Mouse (Mus musculus) heart, embryonic 16.5 days (tissue): ENCODE results near the gene 2700081O15Rik. TPM values are rescaled to one million over a fixed set of nuclear protein-coding genes. Genes with fewer than 3 reads are reported as not detected.

Source experiments
- ATAC-seq: fragments of 200-750 bp; cut with Nextera tagmentation; replicated peaks from 2 replicates; pipeline ENCODE4 v1.8.0; 2017; ENCODE audit warnings: moderate number of reproducible peaks; ENCODE audit not compliant: insufficient read depth, low FRiP score; ENCODE audit errors: extremely low read depth
- H3K27ac ChIP-seq: fragments of 300-500 bp; sonication (generic); 2 replicates; pipeline ENCODE4 v1.5.1; 2014; ENCODE audit warnings: mild to moderate bottlenecking, low read length, control low read depth, moderate library complexity
- H3K27me3 ChIP-seq: fragments of 300-500 bp; sonication (generic); 2 replicates; pipeline ENCODE4 v1.6.1; 2014; ENCODE audit warnings: low read length, mixed read lengths; ENCODE audit not compliant: control insufficient read depth, insufficient read depth
- H3K36me3 ChIP-seq: fragments of 300-500 bp; sonication (generic); 2 replicates; pipeline ENCODE4 v1.6.1; 2014; ENCODE audit not compliant: control insufficient read depth, insufficient read depth
- H3K4me1 ChIP-seq: fragments of 300-500 bp; sonication (generic); 2 replicates; pipeline ENCODE4 v1.6.1; 2014; ENCODE audit warnings: low read length, mixed read lengths; ENCODE audit not compliant: control insufficient read depth, insufficient read depth
- H3K4me2 ChIP-seq: fragments of 300-500 bp; sonication (generic); 2 replicates; pipeline ENCODE4 v1.6.1; 2014; ENCODE audit warnings: low read depth, mild to moderate bottlenecking, control low read depth, low read length
- H3K4me3 ChIP-seq: fragments of 300-500 bp; sonication (generic); 2 replicates; pipeline ENCODE4 v1.5.1; 2014; ENCODE audit warnings: mild to moderate bottlenecking, control low read depth, low read length
- H3K9ac ChIP-seq: fragments of 300-500 bp; sonication (generic); 2 replicates; pipeline ENCODE4 v1.6.1; 2014; ENCODE audit warnings: low read length, control low read depth
- H3K9me3 ChIP-seq: fragments of 300-500 bp; sonication (generic); replicated peaks from 2 replicates; pipeline ENCODE4 v1.6.1; 2016; ENCODE audit warnings: low read length; ENCODE audit not compliant: control insufficient read depth
- WGBS: fragments of 180-500 bp; shearing (Covaris S2); extraction: QIAGEN DNeasy Blood & Tissue Kit; methylation state at CpG from one replicate; pipeline ENCODE4 v1.1.7; 2014; 5-methylcytosine and 5-hydroxymethylcytosine counted together
- microRNA-seq: library from miRNA; unstranded; fragments of <30 nt; microRNA quantifications from one replicate; pipeline ENCODE4, GENCODE M21; 2017
- polyA plus RNA-seq: library from polyadenylated mRNA; unstranded; fragments of >200 nt; fragmentation: Nextera tagmentation; extraction: Ambion mirVana; gene quantifications from 2 replicates; pipeline ENCODE4 v1.2.1, GENCODE M21; 2015

The 2700081O15Rik gene
- polyA plus RNA-seq, 1 experiment from 2014 or later = 3.1 TPM

DNA sequence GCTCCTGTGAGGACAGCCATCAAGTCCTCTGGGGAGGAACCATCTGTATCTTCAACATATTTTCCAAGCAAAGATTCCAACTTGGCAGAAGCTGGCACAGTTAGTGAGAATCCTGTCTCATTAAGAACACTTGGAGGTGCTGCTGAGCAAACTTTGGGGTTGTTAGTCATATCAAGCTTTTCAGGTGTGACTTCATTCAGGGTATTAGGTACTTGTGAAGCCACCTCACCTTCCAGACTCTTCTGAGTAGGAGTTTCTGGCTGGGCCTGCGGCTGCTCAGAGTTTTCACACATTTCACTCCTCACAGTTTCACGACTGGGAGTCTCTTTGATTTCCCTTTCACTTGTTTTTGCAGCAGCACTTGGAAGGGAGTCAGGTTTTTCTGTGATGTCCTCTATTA lies 39.4 kb downstream of the 2700081O15Rik start:
- Histone ChIP-seq H3K4me3 (no peak overlapping the region), H3K4me1 (no peaks in the 10 kb centered on the region), H3K27ac (no peak overlapping the region), H3K4me2 (no peak overlapping the region), H3K9ac (no peak overlapping the region), H3K27me3 (no peaks in the 10 kb centered on the region), H3K36me3 (peaks cover 7% of the 10 kb centered on the region), H3K9me3 (no peaks in the 10 kb centered on the region)
- 61% methylated on average over 2 of the region's 2 CpGs for WGBS
- ATAC-seq = no peak

DNA sequence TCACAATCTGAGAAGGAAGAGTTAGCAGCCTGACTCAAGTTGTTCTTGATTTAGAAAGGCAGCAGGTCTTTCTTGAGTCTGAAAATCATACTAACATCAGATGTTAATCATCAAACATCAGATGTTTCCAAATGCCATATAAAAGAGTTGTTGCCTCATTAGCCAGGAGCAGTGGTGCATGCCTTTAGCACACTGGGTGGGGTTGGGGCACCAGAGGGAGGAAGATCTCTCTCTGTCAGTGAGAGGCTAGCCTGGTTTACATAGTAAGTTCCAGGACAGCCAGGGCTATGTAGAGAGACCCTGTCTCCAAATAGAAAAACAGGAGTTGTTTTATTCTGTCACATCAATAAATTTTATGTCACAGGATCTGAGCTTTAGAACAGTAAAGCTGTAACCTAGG lies 41.5 kb downstream of the 2700081O15Rik start:
- no peak overlapping the region for H3K4me3 ChIP-seq
- ATAC-seq = no peak
- peaks cover 7% of the 10 kb centered on the region for H3K36me3 ChIP-seq
- no peaks in the 10 kb centered on the region for H3K27me3 ChIP-seq
- no peaks in the 10 kb centered on the region for H3K9me3 ChIP-seq
- no peaks in the 10 kb centered on the region for H3K4me1 ChIP-seq
- H3K4me2 ChIP-seq = no peak overlapping the region
- H3K9ac ChIP-seq = no peak overlapping the region
- no peak overlapping the region for H3K27ac ChIP-seq

DNA sequence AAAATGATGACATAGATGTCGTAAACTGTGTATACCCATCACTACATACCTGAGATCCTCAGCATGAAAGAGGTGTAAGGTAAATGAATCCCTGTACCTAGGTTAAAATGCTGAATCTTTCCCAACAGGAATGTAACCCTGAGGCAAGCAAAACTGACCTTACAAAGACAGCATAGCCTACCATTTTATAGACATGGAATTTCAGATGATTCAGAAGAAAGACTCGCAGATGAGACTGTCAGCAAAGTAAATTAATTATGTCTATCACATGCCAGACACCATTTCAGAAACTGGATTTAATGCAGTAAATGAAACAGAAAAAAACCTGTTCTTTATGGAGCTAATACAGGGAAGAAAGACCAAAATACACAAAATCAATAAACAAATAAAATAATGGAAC lies 41.9 kb downstream of the 2700081O15Rik start:
- H3K9me3 ChIP-seq = no peaks in the 10 kb centered on the region
- ATAC-seq = no peak
- WGBS = 94% methylated on average over 2 of the region's 2 CpGs

DNA sequence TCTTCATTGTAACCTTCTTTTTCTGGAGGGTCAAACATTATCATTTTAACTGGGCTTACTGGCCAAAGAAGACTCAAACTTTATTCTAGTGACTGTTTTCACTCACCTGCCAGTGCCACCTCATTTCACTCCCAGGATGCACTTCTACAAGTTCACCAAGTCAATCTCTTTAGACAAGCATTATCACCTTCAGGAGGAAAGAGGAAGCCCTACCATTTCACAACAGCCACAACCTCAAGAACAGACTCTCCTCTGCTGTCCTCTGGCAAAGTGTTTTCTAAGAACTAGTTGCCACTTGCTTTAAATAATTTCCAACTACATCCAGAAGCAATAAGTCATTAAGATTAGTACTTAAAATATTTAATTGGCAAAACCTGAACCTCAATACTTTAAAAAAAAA lies 50.5 kb downstream of the 2700081O15Rik start:
- H3K27me3 ChIP-seq = no peaks in the 10 kb centered on the region
- no peak overlapping the region for H3K9ac ChIP-seq
- H3K4me3 ChIP-seq = no peak overlapping the region
- H3K4me1 ChIP-seq = peaks cover 4% of the 10 kb centered on the region
- no peak overlapping the region for H3K4me2 ChIP-seq
- peaks cover 10% of the 10 kb centered on the region; the same call in 1 of the 2 replicates for H3K36me3 ChIP-seq
- H3K27ac ChIP-seq = no peak overlapping the region
- H3K9me3 ChIP-seq = no peaks in the 10 kb centered on the region
- ATAC-seq = no peak

More for the DNA sequence above, 41.9 kb downstream of the 2700081O15Rik start:
- H3K4me2 ChIP-seq = no peak overlapping the region
- H3K9ac ChIP-seq = no peak overlapping the region
- no peak overlapping the region for H3K27ac ChIP-seq
- H3K4me1 ChIP-seq = no peaks in the 10 kb centered on the region
- no peaks in the 10 kb centered on the region for H3K27me3 ChIP-seq
- peaks cover 7% of the 10 kb centered on the region for H3K36me3 ChIP-seq
- H3K4me3 ChIP-seq = no peak overlapping the region

DNA sequence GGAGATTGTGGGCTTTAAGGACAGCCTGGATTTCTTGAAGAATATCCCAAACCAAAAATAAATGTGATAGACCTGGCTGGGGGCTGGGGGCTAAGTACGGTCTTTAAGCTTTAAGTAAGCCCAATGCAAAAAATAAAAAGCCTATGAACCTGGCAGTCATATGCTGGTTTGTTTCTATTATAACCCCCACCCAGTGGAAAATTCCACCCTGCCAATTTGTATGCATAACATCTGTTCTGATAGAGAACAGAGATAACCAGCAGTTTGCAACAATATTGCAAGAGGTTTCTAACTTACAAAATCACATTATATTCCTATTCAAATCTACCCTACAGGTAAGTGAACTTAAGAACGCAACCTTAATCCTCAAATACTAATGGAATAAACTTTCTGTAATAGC lies 53.2 kb downstream of the 2700081O15Rik start:
- H3K4me1 ChIP-seq = peaks cover 4% of the 10 kb centered on the region
- H3K9ac ChIP-seq = no peak overlapping the region
- no peak overlapping the region for H3K27ac ChIP-seq
- no peak overlapping the region for H3K4me3 ChIP-seq
- no peak overlapping the region for H3K4me2 ChIP-seq
- peaks cover 13% of the 10 kb centered on the region for H3K36me3 ChIP-seq
- no peaks in the 10 kb centered on the region for H3K9me3 ChIP-seq
- no peak for ATAC-seq
- 85% methylated on average over 2 of the region's 2 CpGs for WGBS
- H3K27me3 ChIP-seq = no peaks in the 10 kb centered on the region

Small RNA genes lying within 50 kb of the gene (microRNA-seq; reads per million reads assigned to microRNA genes)
- 0.59 reads per million for gene Mir6991

Other genes starting within 250 kb of the 2700081O15Rik start
- 140 and 141 TPM in 2 replicates for gene Otub1, start 211.3 kb upstream of the 2700081O15Rik start, polyA plus RNA-seq
- 1,892 and 2,285 TPM in 2 replicates for gene Cox8a, start 200.0 kb upstream of the 2700081O15Rik start, polyA plus RNA-seq
- gene Naa40, start 176.4 kb upstream of the 2700081O15Rik start, polyA plus RNA-seq = 59.3 and 61.1 TPM in 2 replicates
- gene Rcor2, start 150.3 kb upstream of the 2700081O15Rik start, polyA plus RNA-seq = 11.9 and 18.0 TPM in 2 replicates
- 32.4 and 33.0 TPM in 2 replicates for gene Mark2, start 75.8 kb upstream of the 2700081O15Rik start, polyA plus RNA-seq
- gene Spindoc, start 34.6 kb upstream of the 2700081O15Rik start, polyA plus RNA-seq = 15.0 and 19.0 TPM in 2 replicates
- 134 and 139 TPM in 2 replicates for gene Rtn3, start 65.7 kb downstream of the 2700081O15Rik start, polyA plus RNA-seq
- 9.2 and 10.3 TPM in 2 replicates for gene Atl3, start 76.4 kb downstream of the 2700081O15Rik start, polyA plus RNA-seq
- 51.4 and 53.0 TPM in 2 replicates for gene Pla2g16, start 139.8 kb downstream of the 2700081O15Rik start, polyA plus RNA-seq
- gene Lgals12, start 189.6 kb downstream of the 2700081O15Rik start, polyA plus RNA-seq = 0.20 and 0.21 TPM in 2 replicates
- not detected in 2 replicates for gene Hrasls5, start 194.9 kb downstream of the 2700081O15Rik start, polyA plus RNA-seq